Comparison of ENCODE assay signal across 27 mouse cellular contexts in the genomic region with DNA sequence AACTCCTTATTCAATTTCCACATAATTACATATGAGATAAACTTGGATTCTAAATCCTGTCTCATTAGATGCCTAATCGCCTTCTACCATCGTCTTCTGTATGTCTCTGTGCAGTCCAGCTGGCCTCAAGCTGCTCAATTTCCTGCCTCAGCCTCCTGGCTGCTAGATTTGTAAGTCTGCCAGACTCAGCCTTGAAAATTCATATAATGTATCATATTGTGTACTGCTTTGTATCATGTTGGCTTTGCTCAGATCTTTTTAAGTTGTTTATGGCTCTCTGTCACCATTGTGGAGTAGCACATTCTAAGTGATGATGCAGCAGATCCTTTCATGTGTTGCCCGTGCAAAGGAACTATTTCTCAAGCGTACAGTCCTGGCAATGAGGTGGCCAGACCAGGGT.
A peak's percentile ranks its signal among the peaks of the same experiment; 100 is the strongest.
DNase-seq lines count a peak whose midpoint lies in the region; ATAC-seq lines count a peak whose summit lies in the region.
"Had no signal": no experiment of that assay in that cellular context is flagged by ENCODE, and none has a peak within 500 bp of the region (broad histone marks: within the 10 kb centered on the region; RNA-seq: fewer than 3 reads in every experiment).

No protein-coding gene starts in this region.

- no peak for ATAC-seq in heart, embryonic 16.5 days (replicated peaks; ENCODE audit: extremely low read depth, insufficient read depth, low FRiP score)
- peak; percentile 69; the same call in 1 of the 2 replicates for ATAC-seq in lung, embryonic 15.5 days (ENCODE audit: borderline replicate concordance, extremely low read depth, low FRiP score, low TSS enrichment)
- ATAC-seq: forebrain, embryonic 16.5 days; intestine, postnatal 0 days; midbrain, embryonic 16.5 days had no signal

- H3K27me3 ChIP-seq in heart, embryonic 16.5 days (ENCODE audit: control insufficient read depth, insufficient read depth, low read length) = no peaks in the 10 kb centered on the region
- H3K27me3 ChIP-seq in lung, embryonic 15.5 days = no peaks in the 10 kb centered on the region
- H3K27me3 ChIP-seq: stomach, embryonic 15.5 days had no signal

- DNase-seq in cerebellum, adult 9-11 months = peak; percentile 13
- no peak for DNase-seq in cerebellum, postnatal 36 days
- no peak for DNase-seq in heart, postnatal 14 days
- no peak for DNase-seq in lung, postnatal 14 days
- peak; percentile 43 for DNase-seq in brain, adult 2 months (ENCODE audit: low read depth, low spot score)
- DNase-seq: adrenal gland, adult 8-10 months; cerebellum, adult 11 months; cerebellum, postnatal 10 days; gastrocnemius, adult 2 months; gastrocnemius, postnatal 36 days; kidney, adult 9 months; kidney, postnatal 10 days; layer of hippocampus, adult 9-11 months; right cerebral cortex, postnatal 25 days; thymus, adult 18-20 months; thymus, postnatal 25 days had no signal

- no peak overlapping the region for H3K9ac ChIP-seq in heart, embryonic 16.5 days (ENCODE audit: low read length)
- no peak overlapping the region for H3K9ac ChIP-seq in lung, embryonic 15.5 days
- H3K9ac ChIP-seq: hindbrain, embryonic 14.5 days; stomach, embryonic 15.5 days had no signal

- no peaks in the 10 kb centered on the region for H3K36me3 ChIP-seq in heart, embryonic 16.5 days (ENCODE audit: control insufficient read depth, insufficient read depth)
- no peaks in the 10 kb centered on the region for H3K36me3 ChIP-seq in lung, embryonic 15.5 days
- H3K36me3 ChIP-seq: G1E; midbrain, embryonic 10.5 days; stomach, embryonic 15.5 days had no signal

- H3K4me1 ChIP-seq in heart, embryonic 16.5 days (ENCODE audit: control insufficient read depth, insufficient read depth, low read length) = peaks cover 10% of the 10 kb centered on the region
- H3K4me1 ChIP-seq in lung, embryonic 15.5 days = peaks cover 18% of the 10 kb centered on the region
- H3K4me1 ChIP-seq: midbrain, embryonic 10.5 days; stomach, embryonic 15.5 days had no signal

- H3K4me3 ChIP-seq in heart, embryonic 16.5 days (ENCODE audit: low read length) = no peak overlapping the region
- no peak overlapping the region for H3K4me3 ChIP-seq in lung, embryonic 15.5 days
- H3K4me3 ChIP-seq: erythroblast, embryonic 14.5 days; gastrocnemius, adult 2 months; midbrain, embryonic 10.5 days; stomach, embryonic 15.5 days had no signal

- intact Hi-C loops in heart, postnatal 14 days (cut with DNase I) = no loop called here

- peak overlapping the region; percentile 92 for H3K27ac ChIP-seq in heart, embryonic 16.5 days (ENCODE audit: low read length)
- H3K27ac ChIP-seq in lung, embryonic 15.5 days = peak overlapping the region; percentile 66; the same call in 1 of the 2 replicates
- H3K27ac ChIP-seq: hindbrain, embryonic 14.5 days; midbrain, embryonic 10.5 days; stomach, embryonic 15.5 days had no signal

- no peaks in the 10 kb centered on the region for H3K9me3 ChIP-seq in heart, embryonic 16.5 days (replicated peaks; ENCODE audit: control insufficient read depth, low read length)
- H3K9me3 ChIP-seq in lung, embryonic 15.5 days = no peaks in the 10 kb centered on the region
- H3K9me3 ChIP-seq: G1E; midbrain, embryonic 10.5 days; stomach, embryonic 15.5 days had no signal

- WGBS in heart, embryonic 16.5 days = 83% methylated on average over 4 of the region's 4 CpGs
- WGBS in lung, embryonic 15.5 days = 62% methylated on average over 4 of the region's 4 CpGs

- no peak overlapping the region for H3K4me2 ChIP-seq in heart, embryonic 16.5 days (ENCODE audit: low read depth, low read length)
- no peak overlapping the region for H3K4me2 ChIP-seq in lung, embryonic 15.5 days
- H3K4me2 ChIP-seq: hindbrain, embryonic 14.5 days; liver, embryonic 11.5 days; stomach, embryonic 15.5 days had no signal

Comparison
In these comparisons a context has a peak if more than half of its experiments do, and no peak if none do; other contexts are left out.
1. DNase-seq: peak in cerebellum, adult 9-11 months (single experiment) and brain, adult 2 months (single experiment); none in cerebellum, postnatal 36 days (0 of 2), heart, postnatal 14 days (0 of 2) and lung, postnatal 14 days (single experiment).